Mouse (Mus musculus) kidney, adult 8-10 months (tissue): Measurements from ENCODE around the gene S1pr2.
"Not testable (repeated sequence)": the region's sequence is repeated elsewhere in the genome, so short reads cannot be mapped to it uniquely, and the experiment has no call there.

ENCODE experiments used
- DNase-seq, 2 experiments: peaks; one replicate each; pipeline ENCODE4 v3.0.0; 2022

The S1pr2 gene

DNA sequence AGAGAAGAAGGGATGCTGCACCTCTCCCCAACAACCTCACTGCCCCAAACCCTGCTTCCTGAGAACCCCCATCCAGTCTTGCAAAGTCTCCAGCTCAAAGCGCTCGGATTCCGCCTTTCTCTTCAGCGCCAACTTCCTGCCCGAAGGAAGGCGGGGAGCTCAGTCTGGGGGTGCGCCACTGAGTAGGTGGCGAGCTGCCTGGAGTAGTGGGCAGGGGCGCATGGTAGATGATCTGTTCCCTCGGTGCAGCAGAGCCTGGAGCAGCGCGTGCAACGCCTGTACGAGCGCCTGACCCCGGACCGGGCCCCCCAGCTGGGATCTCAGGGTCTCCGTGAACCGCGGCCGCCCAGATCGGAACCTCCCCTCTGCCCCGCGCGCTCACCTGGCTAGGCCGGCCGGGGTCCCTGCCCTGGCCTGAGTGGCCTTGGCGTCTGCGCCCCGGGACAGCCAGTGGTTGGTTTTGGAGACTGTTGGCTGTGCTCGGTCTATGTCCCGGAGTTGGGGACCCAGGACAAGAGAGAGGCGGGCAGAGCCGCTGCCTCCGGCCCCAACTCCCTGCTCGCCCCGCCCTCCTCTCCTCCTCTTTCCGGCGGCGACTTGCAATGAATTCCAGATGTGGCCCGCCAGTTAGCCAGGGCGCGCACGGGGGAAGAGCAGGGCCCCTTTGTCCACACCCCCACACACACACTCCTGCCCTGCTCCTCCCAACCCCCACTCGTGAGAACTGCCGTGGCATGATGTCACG lies at the start of gene S1pr2:
TSS of gene S1pr2 (minus strand) at position 566 of the 745 bp plus-strand sequence.
- peak; percentile 63 to 65 for DNase-seq

DNA sequence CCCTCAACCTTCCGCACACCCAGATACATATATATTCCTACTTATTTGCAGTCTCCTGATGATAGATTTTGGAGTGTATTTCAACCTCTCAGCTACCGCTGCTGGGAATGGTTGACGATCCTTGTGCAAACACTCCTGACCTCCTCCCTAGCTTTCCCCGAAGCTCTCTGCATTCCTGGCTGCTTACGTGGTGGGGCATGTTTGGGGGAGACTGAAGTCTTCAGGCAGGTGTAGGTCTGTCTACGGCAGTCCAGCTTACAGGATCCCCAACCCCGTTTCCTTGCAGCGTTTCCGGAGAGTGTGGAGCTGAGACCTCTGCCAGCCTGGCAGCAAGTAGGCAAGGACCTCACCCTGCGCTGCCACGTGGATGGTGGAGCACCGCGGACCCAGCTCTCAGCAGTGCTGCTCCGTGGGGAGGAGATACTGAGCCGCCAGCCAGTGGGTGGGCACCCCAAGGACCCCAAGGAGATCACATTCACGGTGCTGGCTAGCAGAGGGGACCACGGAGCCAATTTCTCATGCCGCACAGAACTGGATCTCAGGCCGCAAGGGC lies 48.8 kb upstream of the S1pr2 start:
- no peak for DNase-seq

DNA sequence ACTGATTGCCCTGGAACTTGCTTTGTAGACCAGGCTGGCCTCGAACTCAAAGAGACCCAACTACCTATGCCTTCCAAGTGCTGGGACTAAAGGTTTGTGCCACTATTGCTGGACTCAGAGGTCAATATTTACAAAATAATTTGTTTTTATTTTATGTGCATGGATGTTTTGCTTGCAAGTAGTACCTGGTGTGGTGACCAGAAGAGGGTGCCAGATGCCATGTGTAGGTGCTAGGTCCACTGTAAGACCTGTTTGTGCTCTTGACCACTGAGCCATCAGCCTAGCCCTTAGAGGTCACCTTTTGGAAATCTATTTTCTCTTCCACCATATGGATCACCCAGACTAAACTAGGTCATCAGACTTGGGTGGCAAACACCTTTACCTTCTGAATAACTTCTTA lies 46.1 kb upstream of the S1pr2 start:
- DNase-seq: no peak

DNA sequence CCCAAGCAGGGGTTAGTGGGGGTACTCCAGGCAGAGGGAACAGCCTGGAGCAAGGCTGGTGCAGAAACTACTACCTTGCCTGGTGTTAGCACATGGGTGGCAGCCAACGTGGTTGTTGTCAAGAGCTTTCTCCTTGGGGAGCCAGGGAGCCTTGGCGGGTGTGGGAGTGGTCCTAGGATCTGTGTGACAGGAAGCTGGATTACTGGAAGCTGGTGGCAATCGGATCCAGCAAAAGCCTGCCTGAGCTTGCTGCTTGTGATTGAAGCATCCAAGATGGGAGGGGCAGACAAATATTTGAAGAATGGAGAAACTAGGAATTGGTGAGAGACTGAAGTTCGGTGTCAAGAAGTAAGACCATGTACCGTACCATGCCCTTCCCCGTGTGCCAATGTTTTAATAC lies 45.7 kb upstream of the S1pr2 start:
- no peak for DNase-seq

DNA sequence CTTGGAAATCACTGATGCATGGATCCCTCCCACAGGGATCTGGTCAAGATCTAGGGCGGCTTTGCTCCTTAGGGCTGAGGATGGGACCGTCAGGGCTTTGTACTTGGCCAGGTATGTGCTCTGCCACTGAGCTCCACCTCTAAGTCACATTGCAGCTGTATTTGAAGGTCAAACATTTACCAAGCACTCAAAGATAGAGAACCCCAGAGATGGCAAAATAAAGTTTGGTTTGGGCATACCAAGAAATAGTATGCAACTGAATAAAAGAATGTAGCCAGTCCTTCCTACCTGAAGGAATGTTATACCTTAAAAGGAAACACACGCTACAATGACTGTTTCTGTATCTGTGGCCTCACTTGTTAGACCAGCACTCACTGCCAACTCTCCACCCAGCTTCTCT lies 44.8 kb upstream of the S1pr2 start:
- no peak for DNase-seq

DNA sequence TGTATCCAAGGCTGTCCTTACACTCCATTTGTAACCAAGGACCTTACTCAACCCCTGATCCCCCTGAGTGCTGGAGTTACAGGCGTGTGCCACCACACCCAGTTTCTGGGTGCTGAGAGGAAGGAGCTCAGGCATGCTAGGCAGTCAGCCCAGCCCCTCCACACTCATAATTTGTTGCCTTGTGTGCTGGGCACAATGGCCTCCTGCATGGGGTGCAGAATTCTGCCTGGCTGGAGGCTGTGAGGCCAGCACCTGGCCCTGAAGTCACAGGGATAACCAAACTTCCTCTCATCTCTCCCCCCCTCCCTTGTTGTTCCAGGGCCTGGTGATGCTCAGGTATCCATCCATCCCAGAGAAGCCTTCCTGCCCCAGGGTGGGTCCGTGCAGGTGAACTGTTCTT lies 42.0 kb upstream of the S1pr2 start:
- no peak for DNase-seq

DNA sequence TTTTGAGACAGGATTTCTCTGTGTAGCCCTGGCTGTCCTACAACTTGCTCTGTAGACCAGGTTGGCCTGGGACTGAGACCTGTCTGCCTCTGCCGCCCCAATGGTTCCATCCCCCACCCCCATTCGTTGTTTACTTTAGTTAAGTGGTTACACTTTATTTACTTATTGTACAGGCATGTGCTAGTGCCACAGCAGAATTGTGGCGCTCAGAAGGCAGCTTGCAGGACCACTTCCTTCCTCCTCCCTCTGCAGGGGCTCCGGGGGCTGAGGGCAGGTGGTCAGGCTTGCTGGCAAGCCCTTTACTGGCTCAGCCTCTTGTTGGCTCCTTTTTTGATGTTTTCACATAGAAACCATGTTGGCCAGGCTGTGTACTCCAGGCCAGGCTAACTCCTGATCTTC lies 40.6 kb upstream of the S1pr2 start:
- DNase-seq: no peak

DNA sequence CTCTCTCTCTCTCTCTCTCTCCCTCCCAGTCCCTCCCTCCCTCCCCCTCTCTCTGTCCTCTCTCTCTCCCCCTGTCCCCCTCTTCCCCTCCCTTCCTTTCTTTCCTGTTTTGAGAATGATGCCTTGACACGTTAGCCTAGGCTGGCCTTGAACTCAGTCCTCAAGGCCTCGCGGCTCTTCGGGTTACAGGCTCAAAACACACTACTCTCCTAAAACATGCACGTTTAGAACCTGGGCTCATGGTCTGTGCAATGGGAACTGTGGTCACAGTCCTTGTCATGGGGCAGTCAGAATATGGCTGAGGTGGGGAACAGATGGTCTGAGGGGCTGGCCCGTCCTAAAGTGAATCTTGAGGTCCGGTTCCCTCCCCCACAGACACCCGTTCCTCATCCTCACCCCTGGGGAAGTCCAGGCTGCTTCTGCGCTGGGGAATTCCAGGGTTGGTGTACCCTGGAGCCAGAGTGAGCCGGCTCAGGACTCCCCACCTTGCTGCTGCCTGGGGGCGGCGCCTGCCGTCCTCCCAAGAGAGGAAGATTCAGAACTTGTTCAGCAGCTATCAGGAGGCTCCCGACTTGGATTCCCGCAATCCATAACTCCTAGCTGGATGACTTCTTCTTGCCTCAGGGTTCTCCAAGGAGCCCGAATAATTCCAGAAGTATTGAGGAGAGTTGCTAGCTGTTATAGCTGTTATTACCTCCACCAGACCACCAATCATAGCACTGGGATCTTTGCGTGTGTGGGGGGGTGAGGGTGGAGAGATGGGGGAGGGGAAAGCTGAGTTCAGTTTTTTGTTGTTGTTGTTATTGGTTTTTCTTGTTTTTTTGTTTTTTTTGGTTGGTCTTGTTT lies 40.0 kb upstream of the S1pr2 start:
- DNase-seq: peak in 1 of 2 experiments; percentile 19

DNA sequence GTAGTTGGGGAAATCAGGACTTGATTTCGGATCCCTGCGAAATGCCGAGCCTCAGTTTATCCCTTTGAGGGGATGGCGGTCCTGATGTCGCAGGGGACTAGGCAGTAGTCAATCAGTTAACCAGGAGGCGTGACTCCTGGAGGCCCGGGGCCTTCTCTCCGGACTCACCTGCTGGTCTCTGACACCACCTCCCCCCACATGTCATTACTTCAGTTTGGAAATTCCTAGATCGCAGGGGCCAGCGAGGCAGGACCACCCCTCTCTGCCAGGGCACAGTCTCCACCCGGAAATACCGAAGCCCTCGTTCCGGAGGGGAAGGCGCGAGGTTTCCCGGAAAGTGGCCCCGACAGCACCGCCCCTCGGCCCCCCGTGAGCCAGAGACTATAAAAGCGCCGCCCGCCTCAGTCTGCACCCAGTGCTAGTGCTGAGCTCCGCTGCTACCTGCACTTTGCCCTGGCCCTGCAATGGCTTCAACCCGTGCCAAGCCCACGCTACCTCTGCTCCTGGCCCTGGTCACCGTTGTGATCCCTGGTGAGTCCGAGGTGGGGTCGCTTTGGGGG lies 39.1 kb upstream of the S1pr2 start, which contains the start of gene Icam1:
TSS of gene Icam1 (plus strand) at position 415 of the 560 bp plus-strand sequence.
- peak; percentile 76 to 90 for DNase-seq

DNA sequence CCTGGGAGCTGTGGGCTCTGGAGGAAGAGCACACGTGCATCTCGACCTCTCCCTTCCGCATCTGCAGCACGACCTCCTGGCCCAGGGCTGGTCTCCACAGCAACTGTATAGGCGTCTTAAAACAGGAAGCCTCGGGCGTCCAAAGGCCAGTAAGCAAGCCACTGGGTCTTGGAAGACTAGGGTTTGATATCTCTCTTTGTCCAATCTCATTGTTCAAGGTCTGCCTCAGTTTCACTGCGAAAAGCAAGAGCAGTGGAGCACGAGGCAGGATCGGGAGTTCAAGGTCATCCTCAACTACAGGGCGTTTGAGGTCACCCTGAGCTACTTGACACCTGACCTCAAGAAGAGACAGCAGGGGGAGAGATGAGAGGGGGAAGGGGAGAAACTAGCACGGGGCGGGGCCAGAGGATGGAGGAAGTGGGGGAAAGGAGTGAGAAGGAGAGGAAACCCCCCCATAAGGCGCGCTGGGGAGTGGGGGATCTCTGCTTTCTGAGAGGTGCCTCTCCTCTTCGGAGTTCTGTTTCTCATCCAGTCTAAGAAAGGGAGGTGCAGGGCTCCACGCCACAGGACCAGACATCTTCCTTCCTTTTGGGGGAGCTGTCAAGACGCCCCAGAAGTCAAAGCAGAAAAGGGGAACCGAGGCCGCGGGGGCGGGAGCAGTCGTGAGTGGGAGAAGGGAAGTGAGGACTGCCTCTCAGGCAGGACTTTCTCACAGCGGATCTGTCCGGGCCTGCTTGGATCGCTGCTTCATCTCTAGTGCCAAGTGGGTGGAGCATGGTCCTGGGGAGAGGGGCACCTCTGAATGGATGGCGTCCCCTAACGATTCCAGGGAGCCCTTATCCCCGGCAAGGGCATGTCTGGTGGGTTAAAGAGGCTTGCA lies 38.4 kb upstream of the S1pr2 start:
- DNase-seq: peak; percentile 68 to 70

DNA sequence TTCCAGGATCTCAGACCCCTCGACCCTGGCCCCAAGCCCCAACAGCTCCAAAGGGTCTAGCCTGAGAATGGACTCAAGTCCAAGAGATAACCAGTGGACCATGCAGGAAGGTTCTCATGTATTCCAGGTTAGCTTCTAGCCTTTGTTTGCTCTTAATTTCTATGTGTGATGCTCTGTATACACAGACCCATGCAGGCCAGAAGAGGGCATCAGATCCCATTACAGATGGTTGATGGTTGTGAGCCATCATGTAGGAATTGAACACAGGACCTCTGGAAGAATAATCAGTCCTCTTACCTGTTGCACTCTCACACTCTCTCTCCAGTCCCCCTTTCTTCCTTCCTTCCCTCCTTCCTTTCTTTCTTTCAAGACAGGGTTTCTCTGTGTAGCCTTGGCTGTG lies 35.8 kb upstream of the S1pr2 start:
- no peak for DNase-seq

DNA sequence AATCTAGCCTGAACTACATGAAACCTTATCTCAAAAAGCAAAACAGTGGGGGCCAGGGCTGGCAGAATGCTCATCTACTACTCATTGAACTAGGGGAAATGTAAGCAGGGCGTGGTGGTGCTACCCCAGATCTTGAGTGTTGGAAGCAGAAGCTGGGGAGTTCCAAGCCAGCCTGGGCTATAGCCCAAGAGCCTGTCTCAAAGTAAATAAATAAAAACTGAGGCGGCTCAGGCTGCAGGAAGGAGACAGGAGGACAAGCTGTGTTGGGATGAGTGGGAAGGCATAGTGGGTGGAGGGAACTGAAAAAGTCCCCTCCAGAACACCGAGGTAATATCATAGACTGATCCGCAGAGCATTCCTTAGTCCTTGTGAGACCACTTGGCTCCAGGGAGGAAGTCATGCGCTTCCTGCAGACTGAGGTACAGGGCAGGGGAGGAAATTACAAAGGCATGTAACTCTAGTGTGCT lies 35.3 kb upstream of the S1pr2 start:
- peak; percentile 43 to 46 for DNase-seq

DNA sequence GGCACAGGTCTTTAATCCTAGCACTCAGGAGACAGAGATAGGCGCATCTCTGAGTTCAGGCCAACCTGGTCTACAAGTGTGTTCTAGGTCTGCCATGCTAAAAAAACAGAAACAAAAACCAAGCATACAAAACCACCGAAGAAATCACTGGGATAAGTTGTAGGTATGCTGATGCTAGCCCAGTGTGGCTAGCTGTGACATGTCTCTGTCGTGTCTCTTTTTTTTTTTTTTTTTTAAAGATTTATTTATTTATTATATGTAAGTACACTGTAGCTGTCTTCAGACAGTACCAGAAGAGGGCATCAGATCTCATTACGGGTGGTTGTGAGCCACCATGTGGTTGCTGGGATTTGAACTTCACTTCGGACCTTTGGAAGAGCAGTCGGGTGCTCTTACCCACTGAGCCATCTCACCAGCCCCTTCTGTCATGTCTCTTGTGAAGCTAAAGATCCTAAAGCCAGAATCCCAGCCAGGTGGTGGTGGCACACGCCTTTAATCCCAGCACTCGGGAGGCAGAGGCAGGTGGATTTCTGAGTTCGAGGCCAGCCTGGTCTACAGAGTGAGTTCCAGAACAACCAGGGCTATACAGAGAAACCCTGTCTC lies 34.5 kb upstream of the S1pr2 start:
- DNase-seq: not testable (repeated sequence)

DNA sequence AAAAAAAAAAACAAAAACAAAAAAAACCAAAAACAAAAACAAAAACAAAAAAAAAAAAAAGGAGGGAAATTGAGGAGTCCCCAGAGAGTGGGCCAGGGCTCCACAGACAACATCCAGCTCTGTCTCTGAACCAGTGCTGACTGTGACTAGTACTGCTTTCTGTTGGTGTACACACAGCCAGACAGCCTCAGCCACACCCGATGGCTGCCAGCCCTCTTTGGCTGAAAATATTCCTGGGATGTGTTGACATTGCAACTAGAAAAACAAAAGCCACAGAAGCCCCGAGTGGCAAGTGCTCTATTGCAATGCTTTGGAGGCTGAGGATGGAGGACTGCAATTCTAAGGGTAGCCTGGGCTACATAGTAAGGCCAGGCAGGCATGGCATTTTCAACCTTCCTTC lies 33.8 kb upstream of the S1pr2 start:
- no peak for DNase-seq

DNA sequence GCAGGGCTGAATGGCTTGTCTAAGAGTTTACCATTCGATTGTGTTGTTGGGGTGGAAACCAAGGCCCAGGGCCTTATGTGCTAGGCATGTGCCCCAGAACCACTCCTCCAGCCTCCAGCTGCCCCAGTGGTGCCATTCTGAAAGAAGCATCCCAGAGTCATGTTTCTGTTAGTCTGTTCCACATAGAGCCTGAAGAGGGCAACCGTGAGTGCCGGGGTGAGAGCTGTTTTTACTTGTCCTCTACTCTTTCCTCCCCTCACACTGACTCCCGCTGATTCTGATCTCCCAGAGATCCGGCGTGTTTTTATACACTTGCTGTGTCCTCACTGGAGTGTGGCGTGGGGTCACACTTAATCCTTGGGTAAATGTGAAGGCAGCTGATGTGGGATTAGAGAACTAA lies 31.4 kb upstream of the S1pr2 start:
- DNase-seq: no peak

DNA sequence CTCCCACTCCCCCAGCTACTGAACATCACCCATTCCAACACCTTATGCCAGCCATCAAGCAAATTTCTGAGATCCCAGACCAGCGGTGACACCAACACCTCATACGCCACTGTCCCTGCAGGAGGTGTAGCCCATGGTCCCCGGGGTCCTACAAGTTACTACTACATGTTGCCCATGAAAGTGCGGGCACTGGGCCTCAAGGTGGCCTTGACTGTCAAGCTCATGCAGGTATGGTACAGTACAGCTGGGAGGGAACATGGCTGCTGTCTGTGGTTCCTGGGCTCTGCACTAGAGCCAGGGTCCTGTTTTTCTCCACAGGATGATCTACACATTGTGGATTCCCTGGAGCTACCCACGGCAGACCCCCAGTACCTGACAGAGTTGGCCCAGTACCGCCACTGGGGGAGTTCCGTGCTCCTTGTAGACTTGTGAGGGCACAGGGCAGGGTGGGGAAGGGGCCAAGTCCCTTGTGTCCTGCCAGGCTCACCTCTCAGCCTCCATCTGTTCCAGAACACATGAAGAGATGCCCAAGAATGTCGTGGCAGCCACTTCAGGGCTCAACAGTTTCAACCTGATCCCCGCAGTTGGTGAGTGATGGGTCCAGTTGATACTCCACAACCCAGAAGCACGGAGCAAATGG lies 30.9 kb upstream of the S1pr2 start:
- DNase-seq: no peak

DNA sequence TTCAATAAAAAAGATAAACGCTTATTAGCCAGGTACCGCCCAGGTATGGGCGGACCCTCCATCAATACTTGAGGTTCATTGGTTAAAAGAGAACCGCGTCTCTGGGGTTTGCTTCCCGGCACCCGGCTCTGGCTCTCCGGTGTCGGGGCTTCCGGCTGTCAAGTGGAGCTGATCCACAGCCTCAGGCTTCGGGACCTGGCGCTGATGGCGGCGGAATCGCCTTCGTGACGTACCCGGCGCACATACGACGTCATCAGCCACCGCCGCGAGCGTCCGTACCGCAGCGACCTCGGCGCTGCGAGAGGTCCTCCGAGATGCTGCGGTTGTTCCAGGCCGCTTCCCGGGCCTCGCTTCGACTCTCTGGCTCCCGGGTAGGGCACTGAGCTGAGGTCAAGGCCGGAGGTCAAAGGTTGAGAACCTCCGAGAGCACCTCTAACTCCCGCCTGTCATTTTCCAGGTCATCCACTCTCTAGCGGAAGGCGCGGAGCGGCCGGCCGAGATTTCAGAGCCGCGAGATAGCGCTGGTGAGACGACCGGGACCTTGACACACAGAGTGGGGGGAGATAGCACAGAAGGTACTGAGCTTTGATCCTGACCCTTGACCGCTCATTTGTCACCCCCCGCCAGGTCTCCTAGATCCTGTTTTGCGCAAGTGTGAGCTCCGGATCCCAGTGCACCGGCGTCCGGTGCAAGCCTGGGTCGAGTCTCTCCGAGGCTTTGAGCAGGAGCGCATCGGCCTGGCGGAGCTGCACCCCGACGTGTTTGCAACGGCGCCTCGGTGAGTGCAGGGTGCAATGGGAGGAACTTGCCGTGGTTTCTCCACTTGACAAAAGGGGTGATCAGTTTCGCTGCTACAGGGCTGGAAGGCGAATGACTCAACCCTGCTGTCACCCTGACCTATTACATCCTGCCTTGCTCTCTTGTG lies 26.3 kb upstream of the S1pr2 start, which contains the start of gene Mrpl4:
TSS of gene Mrpl4 (plus strand) at position 112 of the 925 bp plus-strand sequence.
- peak; percentile 73 to 85 for DNase-seq

DNA sequence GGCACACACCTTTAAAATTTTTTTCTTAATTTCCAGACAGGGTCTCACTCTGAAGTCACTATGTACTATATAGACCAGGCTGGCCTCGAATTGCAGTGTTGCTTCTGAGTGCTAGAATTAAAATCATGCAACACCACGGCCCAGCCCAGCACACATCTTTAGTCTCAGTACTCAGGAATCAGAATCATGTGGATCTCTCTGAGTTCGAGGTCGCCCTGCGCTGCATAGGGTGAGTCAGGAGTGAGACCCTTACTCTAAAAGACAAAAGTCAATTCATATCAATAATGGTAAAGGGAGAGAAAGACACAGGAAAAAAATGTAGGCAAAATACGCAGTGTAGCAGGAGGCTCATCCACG lies 25.7 kb upstream of the S1pr2 start:
- DNase-seq: no peak

DNA sequence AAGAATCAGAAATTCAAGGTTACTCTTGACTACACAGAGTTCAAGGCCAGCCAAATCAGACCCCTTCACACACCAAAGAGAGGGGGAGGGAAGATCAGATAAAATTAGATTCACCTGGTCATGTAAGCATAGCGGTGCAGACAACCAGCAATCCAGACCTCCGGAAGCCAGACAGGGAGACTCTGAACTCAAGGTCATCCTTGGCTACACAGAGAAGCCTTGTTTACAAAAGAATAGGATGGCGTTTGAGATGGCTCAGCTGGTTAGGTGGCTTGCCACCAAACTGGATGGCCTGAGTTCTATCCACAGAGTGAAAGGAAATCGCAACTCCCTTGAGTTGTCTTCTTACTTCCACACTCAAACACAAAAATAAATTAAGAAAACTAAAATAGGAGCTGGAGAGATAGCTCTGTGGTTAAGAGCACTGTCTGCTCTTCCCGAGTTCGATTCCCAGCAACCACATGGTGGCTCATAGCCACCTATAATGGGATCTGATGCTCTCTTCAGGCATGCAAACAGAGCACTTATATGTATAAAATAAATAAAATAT lies 25.1 kb upstream of the S1pr2 start:
- DNase-seq: no peak

DNA sequence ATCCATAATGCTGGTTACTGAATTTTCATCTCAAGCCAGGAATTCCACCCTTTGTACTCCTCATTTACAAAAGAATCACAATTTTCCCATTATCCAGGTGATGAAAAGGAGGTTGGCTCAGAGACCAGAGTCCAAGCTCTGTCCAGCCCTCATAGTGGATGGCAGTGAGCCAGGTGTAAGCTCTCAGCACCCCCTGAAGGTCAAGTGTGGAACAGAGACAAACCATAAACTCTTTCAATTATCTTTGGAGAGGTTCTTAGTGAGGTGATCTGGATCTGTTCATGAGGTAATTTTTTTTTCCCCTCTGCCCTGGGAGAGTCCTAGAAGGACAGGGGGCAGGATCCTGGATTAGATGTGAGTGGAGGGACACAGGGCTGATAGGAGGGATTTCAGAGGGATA lies 24.2 kb upstream of the S1pr2 start:
- DNase-seq: peak; percentile 46 to 67
